Mouse (Mus musculus) lung, postnatal 0 days (tissue): ENCODE results near the gene Lhb.

Experiments used
- CTCF ChIP-seq: IDR thresholded peaks from 2 replicates; pipeline ENCODE4 v1.5.1; 2016; ENCODE audit warnings: antibody characterized with exemption, mild to moderate bottlenecking
- EP300 ChIP-seq: IDR thresholded peaks from 2 replicates; pipeline ENCODE4 v1.6.1; 2016; ENCODE audit warnings: antibody characterized with exemption, mild to moderate bottlenecking, control low read depth

DNA sequence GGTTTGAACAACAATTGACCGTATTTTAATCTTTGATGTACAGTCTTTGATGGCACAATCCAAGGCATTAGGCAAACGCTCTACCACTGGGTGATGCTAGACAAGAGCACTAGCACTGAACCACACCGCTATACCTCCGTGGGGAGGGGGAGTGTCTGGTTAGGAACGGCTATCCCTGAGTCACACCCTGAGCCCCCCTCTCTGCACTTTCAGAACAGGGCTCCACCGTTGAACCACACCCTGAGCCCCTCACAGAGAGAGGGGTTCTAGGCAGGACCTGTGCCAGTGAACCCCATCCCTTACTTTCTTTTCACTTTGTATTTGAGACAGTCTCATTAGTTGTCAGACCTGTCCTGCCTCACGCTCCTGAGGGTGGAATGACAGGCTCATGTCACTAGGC is 12.3 kb upstream of the Lhb start:
- TF ChIP-seq CTCF (no peak), EP300 (no peak)
